Mouse (Mus musculus) c-Kit-positive CD71-positive TER-119-positive erythroid progenitor cells, embryonic 14.5 days (primary cell): ENCODE results near the gene Olfr550.
"Not testable (repeated sequence)": the region's sequence is repeated elsewhere in the genome, so short reads cannot be mapped to it uniquely, and the experiment has no call there.

Source experiments
- DNase-seq: peaks from one replicate; pipeline ENCODE4 v3.0.0-alpha.2; 2013; ENCODE audit warnings: low spot score

Gene Olfr550

DNA sequence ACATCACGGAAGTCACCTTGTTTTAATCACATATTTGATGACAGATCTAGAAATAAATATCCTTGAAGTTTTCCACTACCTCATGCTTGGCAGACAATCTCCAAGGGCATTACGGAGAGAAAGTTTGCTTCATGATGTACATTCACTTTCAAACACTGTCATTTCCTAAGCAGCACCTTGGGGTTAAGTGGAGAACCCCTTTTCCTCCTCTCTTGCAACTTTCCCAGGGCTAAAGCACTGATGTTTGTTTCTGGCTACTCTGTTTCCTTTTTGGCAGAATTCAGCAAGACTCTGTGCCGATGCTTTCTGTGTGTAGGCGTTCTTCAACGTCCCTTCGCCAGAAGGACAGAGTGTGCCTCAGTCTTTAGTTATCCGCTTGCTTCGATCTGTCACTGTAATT, at the start of gene Olfr550:
Gene Olfr550 (plus strand): TSS at position 301 of the 400 bp plus-strand sequence.
- no peak for DNase-seq

DNA sequence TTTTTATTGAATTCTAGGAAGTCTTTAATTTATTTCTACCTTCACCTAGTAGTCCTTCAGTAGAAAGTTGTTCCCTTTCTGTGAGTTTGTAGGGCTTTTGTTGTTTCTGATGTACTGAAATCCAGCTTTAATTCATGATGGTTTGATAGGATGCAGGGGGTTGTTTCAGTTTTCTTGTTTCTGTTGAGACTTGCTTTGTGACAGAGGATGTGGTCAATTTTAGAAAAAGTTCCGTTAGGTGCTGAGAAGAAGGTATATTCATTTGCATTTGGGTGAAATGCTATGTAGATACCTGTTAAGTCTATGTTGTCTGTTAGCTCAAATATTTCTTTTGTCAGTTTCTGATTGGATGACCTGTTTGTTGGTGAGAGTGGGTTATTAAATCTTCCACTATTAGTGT, 42.2 kb upstream of the Olfr550 start:
- no peak for DNase-seq

DNA sequence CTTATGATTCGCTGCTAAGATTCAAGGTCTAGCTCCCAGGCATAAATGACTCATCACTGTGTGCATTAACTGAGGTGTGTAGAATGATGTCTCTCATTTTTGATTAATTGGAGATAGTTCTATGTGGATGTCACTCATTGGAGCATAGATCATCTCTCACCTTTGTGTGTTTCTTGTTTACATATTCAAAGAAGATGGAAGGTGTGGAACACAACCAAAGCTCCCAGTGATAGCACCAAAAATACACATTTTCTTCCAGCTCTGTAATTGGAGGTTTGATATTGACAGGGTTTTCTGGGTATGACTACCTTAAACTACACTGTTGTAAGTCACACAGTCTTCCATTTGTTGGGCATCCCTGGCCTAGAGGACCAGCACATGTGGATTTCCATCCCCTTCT, 36.8 kb upstream of the Olfr550 start, which contains the start of gene Olfr547:
Gene Olfr547 (plus strand): TSS at position 301 of the 400 bp plus-strand sequence.
- no peak for DNase-seq

DNA sequence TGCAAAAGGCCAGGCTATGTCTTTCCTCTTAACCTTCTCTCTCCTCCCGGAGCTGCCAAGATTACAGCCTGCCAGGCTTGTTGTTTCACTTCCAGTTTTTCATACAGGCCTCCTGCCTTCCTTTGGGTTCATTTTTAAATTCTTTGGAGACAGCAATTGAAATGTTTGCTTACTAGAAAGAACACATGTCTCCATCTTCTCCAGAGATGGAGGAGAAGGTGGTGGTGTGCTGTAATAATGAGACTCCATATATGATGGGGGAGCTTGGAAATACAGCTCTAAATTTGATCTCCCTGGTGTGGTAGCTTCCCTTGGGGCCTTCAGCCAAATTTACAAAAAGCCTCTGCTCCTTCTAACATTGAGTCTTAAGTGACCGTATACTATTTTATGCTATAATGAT, 30.6 kb upstream of the Olfr550 start, which contains the start of gene Olfr548-ps1:
Gene Olfr548-ps1 (plus strand): TSS at position 301 of the 400 bp plus-strand sequence.
- DNase-seq = no peak

DNA sequence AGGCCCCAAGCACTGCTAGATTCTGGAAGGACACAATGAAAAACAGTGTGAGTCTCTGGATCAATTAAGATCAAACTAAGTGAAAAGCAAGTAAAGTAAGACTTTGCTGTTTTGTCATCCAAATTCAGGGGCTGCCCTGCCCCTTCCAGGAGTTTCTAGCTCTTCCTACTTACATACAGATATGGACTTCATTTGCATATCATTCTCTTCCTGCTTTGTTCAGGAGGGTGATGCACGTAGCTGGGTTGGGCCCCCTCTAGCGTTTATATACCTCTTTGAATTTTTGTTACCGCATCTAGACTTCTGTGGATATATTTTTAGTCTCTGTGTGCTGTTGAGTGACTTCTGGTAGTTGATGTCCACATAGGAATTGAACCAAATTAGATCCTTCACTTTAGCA, 30.0 kb upstream of the Olfr550 start:
- DNase-seq = no peak

DNA sequence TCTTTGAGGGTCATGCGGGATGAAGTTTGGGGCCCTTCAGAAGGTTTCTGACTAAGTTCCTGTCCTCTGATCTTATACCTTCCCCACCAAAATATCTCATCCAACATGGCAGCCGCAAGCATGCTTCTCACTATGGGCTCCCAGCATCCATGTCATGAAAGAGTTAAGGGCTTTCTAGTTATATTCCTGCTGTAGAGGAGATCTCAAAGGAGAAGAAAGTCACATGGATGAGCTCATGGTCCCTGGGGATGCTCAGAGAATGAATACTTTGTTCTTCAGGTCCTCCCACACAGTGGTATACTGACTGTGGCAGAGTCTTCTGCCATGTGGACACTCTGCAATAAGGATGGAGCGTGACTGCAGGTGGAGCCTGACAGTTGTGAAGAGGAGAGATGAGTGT, 21.7 kb upstream of the Olfr550 start, which contains the start of gene Olfr549:
Gene Olfr549 (plus strand): TSS at position 301 of the 400 bp plus-strand sequence.
- DNase-seq = no peak

- DNase-seq = no peak
Measured at GRCm38 (mm10) chr7:102553279-102553678, 18.0 kb upstream of the Olfr550 start.

DNA sequence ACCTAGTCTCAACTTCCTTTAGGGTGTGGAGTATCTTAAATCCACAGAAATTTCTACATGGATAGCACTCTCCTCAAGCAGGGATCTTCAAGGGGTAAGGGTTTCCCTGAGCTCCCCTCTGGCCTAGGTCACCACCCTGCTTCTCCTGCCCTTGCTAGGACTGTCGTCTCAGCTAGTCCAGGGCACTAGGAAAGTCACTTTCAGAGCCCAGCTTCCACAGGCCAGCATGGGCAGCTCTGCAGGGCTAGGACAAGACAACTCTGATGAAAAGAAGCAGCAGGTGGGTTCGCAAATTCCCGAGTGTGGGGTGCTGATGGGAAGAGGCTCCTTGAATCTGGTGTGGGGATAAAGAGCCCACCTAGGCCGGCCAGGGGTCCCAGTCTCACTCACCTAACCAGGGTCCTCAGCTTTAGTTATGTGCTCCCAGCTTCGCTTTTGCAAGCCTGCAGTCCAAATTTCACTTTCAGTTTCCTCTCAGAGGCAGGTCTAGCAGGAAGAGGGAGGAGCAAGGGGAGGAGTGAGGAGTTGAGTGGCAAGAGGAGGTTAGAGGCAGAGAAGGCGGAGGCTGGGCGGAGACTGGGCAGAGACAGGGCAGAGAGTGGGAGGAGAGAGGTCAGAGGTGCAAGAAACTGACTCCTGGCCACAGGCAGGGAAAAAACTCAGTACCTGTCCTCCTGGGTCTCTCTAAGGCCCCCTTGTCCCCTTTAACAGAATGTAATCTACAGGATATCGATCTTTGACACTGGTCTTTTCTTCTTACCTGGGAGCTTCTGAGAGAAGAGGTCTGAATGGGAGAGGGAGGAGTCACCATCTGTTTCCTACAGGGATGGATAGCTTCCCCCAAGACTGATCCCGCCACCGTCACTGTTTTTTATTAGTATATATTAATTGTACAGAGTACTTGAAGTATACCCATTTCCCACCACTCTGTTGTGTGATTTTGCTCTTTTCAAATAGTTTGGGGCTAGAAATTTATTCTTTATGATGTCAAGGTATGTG, 5.9 kb upstream of the Olfr550 start, which contains the start of gene Trim21:
Gene Trim21 (minus strand): TSS at position 488 of the 999 bp plus-strand sequence.
- DNase-seq = peak; percentile 87

GRCm38 (mm10) chr7:102566219-102566618, 5.0 kb upstream of the Olfr550 start:
- no peak for DNase-seq

GRCm38 (mm10) chr7:102573174-102573830, 2.1 kb downstream of the Olfr550 start:
- DNase-seq = no peak

- DNase-seq = no peak
Measured at GRCm38 (mm10) chr7:102575998-102576397, 4.8 kb downstream of the Olfr550 start.

DNA sequence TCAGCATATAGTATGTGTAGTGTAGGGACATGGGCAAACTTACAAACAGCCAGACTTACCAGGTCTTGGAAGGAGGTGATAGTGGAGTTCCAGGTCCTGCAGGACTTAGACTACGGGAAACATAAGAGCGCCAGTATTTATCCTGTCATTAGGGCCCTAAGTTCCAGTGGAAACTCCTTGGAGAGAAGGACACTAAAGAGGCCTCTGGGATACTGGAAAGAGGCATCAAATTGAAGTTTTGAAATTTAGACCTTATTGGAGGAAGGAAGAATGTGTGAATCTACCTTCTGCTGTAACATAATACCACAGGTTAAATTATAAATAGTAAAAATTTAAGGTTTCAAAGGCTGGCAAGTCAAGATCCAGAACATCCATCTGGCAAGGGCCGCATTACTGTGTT, 20.5 kb downstream of the Olfr550 start, which contains the start of gene Olfr551:
Gene Olfr551 (minus strand): TSS at position 101 of the 400 bp plus-strand sequence.
- DNase-seq = no peak

- DNase-seq = no peak
Measured at GRCm38 (mm10) chr7:102597378-102598031, 26.3 kb downstream of the Olfr550 start, which contains the start of gene Olfr552. Gene Olfr552, plus strand, starts transcription at chr7:102597770.

GRCm38 (mm10) chr7:102618118-102618517, 46.9 kb downstream of the Olfr550 start, which contains the start of gene Olfr553:
Gene Olfr553, minus strand, starts transcription at chr7:102618218.
- DNase-seq = no peak

DNA sequence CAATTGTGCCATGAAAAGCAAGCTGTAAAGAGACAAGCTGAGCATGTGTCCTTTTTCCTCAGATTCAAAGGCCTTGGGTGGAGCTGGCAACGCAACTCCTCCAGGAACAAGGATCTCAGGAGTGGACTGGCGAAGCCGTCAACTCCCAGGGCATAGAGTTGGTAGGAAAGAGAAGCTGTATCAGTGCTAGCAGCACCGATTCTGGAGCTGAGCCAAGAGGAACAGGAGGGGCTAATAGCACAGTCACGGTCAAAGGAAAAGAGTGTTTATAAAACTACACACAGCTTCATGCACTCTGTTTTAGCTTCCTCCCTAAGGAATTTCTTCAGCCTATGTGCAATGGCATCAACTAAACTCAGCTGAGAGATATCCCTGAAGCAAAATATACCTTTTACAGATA, 48.4 kb downstream of the Olfr550 start:
- no peak for DNase-seq

GRCm38 (mm10) chr7:102620368-102620767, 49.1 kb downstream of the Olfr550 start:
- not testable (repeated sequence) for DNase-seq
